Mouse (Mus musculus): ENCODE results near the gene Gna13. TPM values are rescaled to one million over a fixed set of nuclear protein-coding genes. Genes with fewer than 3 reads are reported as not detected.

Gna13 gene
- polyA plus RNA-seq (2017; shearing (Covaris generic)), result 64.4 TPM

GRCm38 (mm10) chr11:109362463-109363190 lies at the start of gene Gna13:
Gene Gna13, plus strand, starts transcription at chr11:109362831.

DNA sequence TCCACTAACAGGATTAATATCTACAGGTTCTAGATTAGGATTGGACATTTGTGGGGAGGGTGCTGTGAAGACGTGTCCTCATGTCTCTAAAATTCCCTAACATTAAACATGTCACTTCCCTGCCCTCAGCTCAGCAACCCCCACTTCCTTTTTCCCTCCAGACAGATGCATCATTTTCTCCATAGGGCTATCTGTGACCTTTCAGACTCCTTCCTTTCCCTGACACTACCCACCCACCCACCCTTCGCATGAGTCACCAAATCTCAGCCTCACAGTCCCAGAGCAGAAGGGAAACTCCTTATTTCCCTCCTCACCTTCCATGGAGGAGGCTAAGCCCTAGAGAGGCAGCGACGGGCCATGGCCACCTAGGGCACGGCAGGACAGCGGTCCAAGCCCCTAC lies 51.0 kb downstream of the Gna13 start, which contains the start of gene 9930022D16Rik:
Gene 9930022D16Rik (plus strand): TSS at position 301 of the 400 bp plus-strand sequence.

DNA sequence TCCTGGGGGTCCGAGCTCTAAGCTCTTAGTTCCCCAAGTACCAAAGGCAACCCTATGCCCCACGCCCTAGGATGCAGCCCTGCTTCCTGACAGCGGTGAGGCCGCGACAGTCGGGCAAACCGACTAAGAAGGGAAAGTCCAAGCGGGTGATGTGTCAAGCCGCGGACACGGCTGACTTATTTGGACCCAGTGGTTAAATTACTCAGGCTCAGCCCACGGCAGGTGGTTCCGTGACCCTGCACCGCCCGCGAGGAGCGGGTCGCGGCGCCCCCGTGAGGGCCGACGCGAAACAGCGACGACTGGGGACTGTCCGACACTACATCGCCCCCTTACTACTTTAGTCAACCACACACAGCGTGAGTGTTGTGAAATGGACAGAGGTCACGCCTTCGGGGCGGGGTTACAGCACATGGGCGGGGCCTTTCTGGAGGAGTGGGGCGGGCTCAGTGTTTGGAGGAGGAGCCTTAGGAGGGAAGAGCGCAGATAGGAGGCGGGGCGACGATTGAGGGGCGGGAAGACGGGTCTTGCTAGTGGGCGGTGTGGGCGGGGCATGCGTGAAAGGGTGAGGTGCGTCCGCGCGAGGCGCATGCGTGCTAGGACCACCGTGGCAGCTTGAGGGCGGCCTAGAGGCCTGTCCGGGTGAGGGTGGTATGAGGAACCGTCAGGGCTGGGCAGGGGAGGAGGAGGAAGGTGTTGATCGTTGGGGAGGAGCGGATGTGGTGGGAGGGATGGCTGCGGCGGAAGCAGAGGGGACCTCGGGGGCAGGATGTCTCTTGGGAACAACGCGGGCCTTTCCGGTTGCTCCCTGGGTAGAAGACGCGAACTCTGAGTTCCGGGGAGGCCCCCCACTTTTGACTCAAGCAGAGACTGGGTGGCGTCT lies 63.0 kb downstream of the Gna13 start, which contains the start of gene Amz2:
Gene Amz2 (plus strand): TSS at position 555 of the 880 bp plus-strand sequence.

Other genes with a start within 250 kb of the Gna13 start
- gene E030025P04Rik, start 218.5 kb upstream of the Gna13 start, polyA plus RNA-seq (2017; shearing (Covaris generic)), result not detected
- gene Rgs9, start 64.7 kb upstream of the Gna13 start, polyA plus RNA-seq (2017; shearing (Covaris generic)), result 11.2 TPM
- not detected for gene 9930022D16Rik, start 51.1 kb downstream of the Gna13 start, polyA plus RNA-seq (2017; shearing (Covaris generic))
- gene Amz2, start 63.1 kb downstream of the Gna13 start, polyA plus RNA-seq (2017; shearing (Covaris generic)), result 41.1 TPM
- gene Arsg, start 110.5 kb downstream of the Gna13 start, polyA plus RNA-seq (2017; shearing (Covaris generic)), result 2.5 TPM
- 21.0 TPM for gene Slc16a6, start 110.8 kb downstream of the Gna13 start, polyA plus RNA-seq (2017; shearing (Covaris generic))
- gene Wipi1, start 249.1 kb downstream of the Gna13 start, polyA plus RNA-seq (2017; shearing (Covaris generic)), result 0.54 TPM